Mouse (Mus musculus) testis, postnatal 14 days (tissue): ENCODE data around the gene Tusc1.

Source experiments
- DNase-seq: peaks from one replicate; pipeline ENCODE4 v3.0.0; 2021; ENCODE audit warnings: low spot score

Tusc1 gene

GRCm38 (mm10) chr4:93335118-93336003, at the start of gene Tusc1:
Tusc1 (minus strand) TSS chr4:93335511.
- DNase-seq, result peak; percentile 87

GRCm38 (mm10) chr4:93352930-93353329, 17.6 kb upstream of the Tusc1 start:
- no peak for DNase-seq

- no peak for DNase-seq
These were observed 9.0 kb upstream of the Tusc1 start for GRCm38 (mm10) chr4:93344357-93344756.

- DNase-seq, result no peak
These were observed 6.3 kb upstream of the Tusc1 start for GRCm38 (mm10) chr4:93341568-93341967.

GRCm38 (mm10) chr4:93337977-93338376, 2.7 kb upstream of the Tusc1 start:
- DNase-seq, result peak; percentile 59

- peak; percentile 92 for DNase-seq
These were observed 634 bp downstream of the Tusc1 start for GRCm38 (mm10) chr4:93334636-93335117.

GRCm38 (mm10) chr4:93307486-93307885, 27.8 kb downstream of the Tusc1 start:
- DNase-seq, result no peak

GRCm38 (mm10) chr4:93286065-93286464, 49.2 kb downstream of the Tusc1 start:
- no peak for DNase-seq
